Mouse (Mus musculus): Measurements from ENCODE around the gene Tchp. TPM values are rescaled to one million over a fixed set of nuclear protein-coding genes. Genes with fewer than 3 reads are reported as not detected.
A peak's percentile ranks its signal among the peaks of the same experiment; 100 is the strongest.

Gene Tchp
- polyA plus RNA-seq (2014; fragmentation: Nextera tagmentation; extraction: Ambion mirVana), result 11.1 and 12.0 TPM in 2 replicates

DNA sequence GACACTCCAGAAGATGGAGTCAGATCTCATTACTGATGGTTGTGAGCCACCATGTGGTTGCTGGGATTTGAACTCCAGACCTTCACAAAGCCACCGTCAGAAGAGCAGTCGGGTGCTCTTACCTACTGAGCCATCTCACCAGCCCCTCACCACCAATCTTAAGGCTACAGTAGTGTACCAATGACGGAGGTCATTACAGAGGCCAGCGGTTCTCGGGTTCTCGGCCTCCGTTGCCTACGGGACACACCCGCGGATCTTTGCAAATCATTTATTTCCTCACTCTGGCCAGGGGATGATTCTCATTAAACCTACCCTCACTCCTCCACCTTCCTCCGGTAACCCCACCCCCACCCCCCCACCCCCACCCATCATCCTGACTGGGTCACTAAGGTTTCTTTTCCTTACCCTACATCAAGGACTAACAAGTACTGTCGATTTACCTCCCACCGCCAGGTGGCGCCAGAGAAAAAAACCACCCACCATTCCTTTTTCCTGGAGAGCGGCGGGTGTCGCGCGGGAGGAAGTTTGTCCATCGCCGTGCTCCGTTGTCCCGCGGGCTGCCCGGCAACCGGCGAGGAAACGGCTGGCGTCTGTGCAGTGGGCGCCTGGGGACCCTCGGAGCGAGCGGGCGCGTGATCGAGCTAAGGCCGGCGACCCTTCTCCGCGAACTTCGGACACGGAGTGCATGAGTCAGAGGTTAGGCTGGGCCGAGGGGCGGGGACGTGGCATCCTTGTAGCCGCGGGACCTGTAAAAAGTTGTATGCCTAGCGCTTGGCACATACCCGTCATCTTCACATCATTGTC is at the start of gene Tchp:
Tchp (plus strand) TSS at position 496 of the 804 bp plus-strand sequence.
- peak; percentile 97 for DNase-seq (ENCODE audit: low spot score)
- no peaks in the 10 kb centered on the region for H3K4me1 ChIP-seq (ENCODE audit: control insufficient read depth, insufficient read depth, low read length)
- H3K4me2 ChIP-seq (ENCODE audit: low read depth, low read length), result peak within 1 kb of the TSS; percentile 57
- H3K4me3 ChIP-seq (ENCODE audit: low read depth, low read length), result peak within 1 kb of the TSS; percentile 60
- WGBS, result 2% methylated on average over 49 of the region's 49 CpGs
- H3K9me3 ChIP-seq (replicated peaks; ENCODE audit: control insufficient read depth, low read length), result no peaks in the 10 kb centered on the region
- H3K36me3 ChIP-seq (replicated peaks; ENCODE audit: control insufficient read depth, insufficient read depth, low read depth, low read length), result no peaks in the 10 kb centered on the region
- ATAC-seq (replicated peaks; ENCODE audit: insufficient number of reproducible peaks, low FRiP score, low TSS enrichment, low read depth), result peak; percentile 49
- no peaks in the 10 kb centered on the region for H3K27me3 ChIP-seq (ENCODE audit: control insufficient read depth, insufficient read depth, low read length)
- no peak within 1 kb of the TSS for H3K27ac ChIP-seq (replicated peaks; ENCODE audit: low read depth, low read length)
- H3K9ac ChIP-seq (replicated peaks; ENCODE audit: low read length), result peak within 1 kb of the TSS; percentile 83

- peak within 1 kb of the TSS; percentile 92 for H3K4me2 ChIP-seq (ENCODE audit: low read depth, low read length)
- no peaks in the 10 kb centered on the region for H3K9me3 ChIP-seq (replicated peaks; ENCODE audit: control insufficient read depth, low read length)
- peak within 1 kb of the TSS; percentile 48 for H3K9ac ChIP-seq (replicated peaks; ENCODE audit: low read length)
- peaks cover 3% of the 10 kb centered on the region; the same call in 1 of the 2 replicates for H3K4me1 ChIP-seq (ENCODE audit: control insufficient read depth, insufficient read depth, low read length)
- H3K36me3 ChIP-seq (replicated peaks; ENCODE audit: control insufficient read depth, insufficient read depth, low read depth, low read length), result no peaks in the 10 kb centered on the region
- 1% methylated on average over 24 of the region's 47 CpGs for WGBS
- H3K4me3 ChIP-seq (ENCODE audit: low read depth, low read length), result peak within 1 kb of the TSS; percentile 45
- DNase-seq (ENCODE audit: low spot score) (no peak), ATAC-seq (replicated peaks; ENCODE audit: insufficient number of reproducible peaks, low FRiP score, low TSS enrichment, low read depth) (no peak)
- H3K27ac ChIP-seq (replicated peaks; ENCODE audit: low read depth, low read length), result no peak within 1 kb of the TSS
- H3K27me3 ChIP-seq (ENCODE audit: control insufficient read depth, insufficient read depth, low read length), result peaks cover 30% of the 10 kb centered on the region
Measured at GRCm38 (mm10) chr5:114658255-114658654, 49.3 kb upstream of the Tchp start, which contains the start of gene Trpv4. TSS of gene Trpv4 (minus strand) at chr5:114658421.

DNA sequence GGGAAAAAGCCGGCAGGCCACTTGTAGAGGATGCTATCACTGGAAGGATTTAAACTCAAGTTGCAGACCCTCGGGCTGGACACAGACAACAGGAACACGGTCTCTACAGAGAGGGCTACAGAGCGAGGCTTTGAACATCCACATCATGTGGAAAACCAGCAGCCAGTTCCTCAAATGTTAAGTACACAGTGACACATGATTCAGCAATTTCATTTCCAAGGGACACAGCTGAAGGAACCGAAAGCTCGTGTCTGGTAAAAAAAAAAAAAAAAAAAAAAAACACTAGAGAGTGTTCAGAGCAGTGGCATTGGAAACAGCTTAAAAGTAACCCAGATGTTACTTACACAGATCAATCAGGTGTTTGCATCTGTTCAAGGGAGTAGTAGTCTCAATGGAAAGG is 46.5 kb upstream of the Tchp start:
- Histone ChIP-seq H3K4me2 (ENCODE audit: low read depth, low read length) (no peak overlapping the region), H3K36me3 (replicated peaks; ENCODE audit: control insufficient read depth, insufficient read depth, low read depth, low read length) (no peaks in the 10 kb centered on the region), H3K27ac (replicated peaks; ENCODE audit: low read depth, low read length) (no peak overlapping the region), H3K9ac (replicated peaks; ENCODE audit: low read length) (no peak overlapping the region), H3K4me1 (ENCODE audit: control insufficient read depth, insufficient read depth, low read length) (peaks cover 5% of the 10 kb centered on the region; the same call in 1 of the 2 replicates), H3K9me3 (replicated peaks; ENCODE audit: control insufficient read depth, low read length) (no peaks in the 10 kb centered on the region), H3K4me3 (ENCODE audit: low read depth, low read length) (no peak overlapping the region), H3K27me3 (ENCODE audit: control insufficient read depth, insufficient read depth, low read length) (peaks cover 30% of the 10 kb centered on the region)
- no peak for ATAC-seq (replicated peaks; ENCODE audit: insufficient number of reproducible peaks, low FRiP score, low TSS enrichment, low read depth)
- 75% methylated on average over 6 of the region's 6 CpGs for WGBS
- no peak for DNase-seq (ENCODE audit: low spot score)

DNA sequence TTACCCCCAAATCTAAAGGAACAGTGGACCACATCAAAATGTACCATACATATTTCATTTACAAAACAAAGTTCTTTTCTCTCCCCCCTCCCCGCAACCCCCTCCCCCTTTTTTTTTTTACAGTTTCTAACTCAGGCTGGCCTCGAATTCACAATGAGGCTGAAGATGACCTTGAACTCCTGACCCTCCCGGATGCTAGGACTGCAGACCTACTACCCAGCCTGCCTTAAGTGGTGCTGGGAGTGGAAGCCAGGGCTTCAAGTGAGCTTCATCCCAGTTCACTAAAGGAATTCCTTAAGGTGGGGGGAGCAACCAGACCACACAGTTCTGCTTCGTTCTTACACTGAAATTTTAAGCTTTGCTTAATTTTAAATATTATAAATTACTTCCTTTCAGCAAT is 43.4 kb upstream of the Tchp start:
- H3K9ac ChIP-seq (replicated peaks; ENCODE audit: low read length), result no peak overlapping the region
- peaks cover 3% of the 10 kb centered on the region for H3K27me3 ChIP-seq (ENCODE audit: control insufficient read depth, insufficient read depth, low read length)
- DNase-seq (ENCODE audit: low spot score), result no peak
- no peak overlapping the region for H3K4me2 ChIP-seq (ENCODE audit: low read depth, low read length)
- peaks cover 2% of the 10 kb centered on the region; the same call in 1 of the 2 replicates for H3K4me1 ChIP-seq (ENCODE audit: control insufficient read depth, insufficient read depth, low read length)
- H3K9me3 ChIP-seq (replicated peaks; ENCODE audit: control insufficient read depth, low read length), result no peaks in the 10 kb centered on the region
- ATAC-seq (replicated peaks; ENCODE audit: insufficient number of reproducible peaks, low FRiP score, low TSS enrichment, low read depth), result no peak
- no peak overlapping the region for H3K27ac ChIP-seq (replicated peaks; ENCODE audit: low read depth, low read length)
- no peaks in the 10 kb centered on the region for H3K36me3 ChIP-seq (replicated peaks; ENCODE audit: control insufficient read depth, insufficient read depth, low read depth, low read length)
- 82% methylated on average over 4 of the region's 4 CpGs for WGBS
- no peak overlapping the region for H3K4me3 ChIP-seq (ENCODE audit: low read depth, low read length)

DNA sequence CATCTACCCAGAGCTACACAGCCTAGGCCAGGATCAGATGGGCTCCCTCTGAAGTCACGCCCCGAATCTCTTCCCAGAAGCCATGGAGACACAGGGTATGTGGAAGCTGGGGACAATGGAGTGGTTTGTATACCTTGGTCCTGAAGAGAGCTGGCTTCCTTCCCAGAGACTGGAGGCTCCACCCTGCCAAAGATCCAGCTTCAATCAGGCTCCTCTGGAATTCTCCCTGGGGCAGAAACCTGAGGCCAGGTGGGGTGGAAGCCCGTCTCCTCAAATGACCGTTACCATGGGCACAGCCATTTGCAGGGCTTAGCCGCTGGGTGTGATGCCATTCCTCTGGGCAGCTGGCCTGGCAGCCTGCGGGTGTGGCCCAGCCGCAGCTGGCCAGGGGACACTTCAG is 42.8 kb upstream of the Tchp start:
- no peak overlapping the region for H3K4me3 ChIP-seq (ENCODE audit: low read depth, low read length)
- no peaks in the 10 kb centered on the region for H3K27me3 ChIP-seq (ENCODE audit: control insufficient read depth, insufficient read depth, low read length)
- DNase-seq (ENCODE audit: low spot score) (no peak), ATAC-seq (replicated peaks; ENCODE audit: insufficient number of reproducible peaks, low FRiP score, low TSS enrichment, low read depth) (0 out of 2 replicates have a peak, but pooled peaks have one; percentile 46)
- H3K36me3 ChIP-seq (replicated peaks; ENCODE audit: control insufficient read depth, insufficient read depth, low read depth, low read length), result no peaks in the 10 kb centered on the region
- no peak overlapping the region for H3K4me2 ChIP-seq (ENCODE audit: low read depth, low read length)
- H3K9ac ChIP-seq (replicated peaks; ENCODE audit: low read length), result no peak overlapping the region
- 54% methylated on average over 7 of the region's 7 CpGs for WGBS
- no peak overlapping the region for H3K27ac ChIP-seq (replicated peaks; ENCODE audit: low read depth, low read length)
- no peaks in the 10 kb centered on the region for H3K9me3 ChIP-seq (replicated peaks; ENCODE audit: control insufficient read depth, low read length)
- H3K4me1 ChIP-seq (ENCODE audit: control insufficient read depth, insufficient read depth, low read length), result peaks cover 2% of the 10 kb centered on the region; the same call in 1 of the 2 replicates

GRCm38 (mm10) chr5:114666659-114667058 is 40.9 kb upstream of the Tchp start:
- no peak for DNase-seq (ENCODE audit: low spot score)
- H3K9me3 ChIP-seq (replicated peaks; ENCODE audit: control insufficient read depth, low read length), result no peaks in the 10 kb centered on the region
- peaks cover 2% of the 10 kb centered on the region; the same call in 1 of the 2 replicates for H3K4me1 ChIP-seq (ENCODE audit: control insufficient read depth, insufficient read depth, low read length)
- H3K27ac ChIP-seq (replicated peaks; ENCODE audit: low read depth, low read length), result no peak overlapping the region
- no peak for ATAC-seq (replicated peaks; ENCODE audit: insufficient number of reproducible peaks, low FRiP score, low TSS enrichment, low read depth)
- H3K27me3 ChIP-seq (ENCODE audit: control insufficient read depth, insufficient read depth, low read length), result no peaks in the 10 kb centered on the region
- no peaks in the 10 kb centered on the region for H3K36me3 ChIP-seq (replicated peaks; ENCODE audit: control insufficient read depth, insufficient read depth, low read depth, low read length)
- no peak overlapping the region for H3K9ac ChIP-seq (replicated peaks; ENCODE audit: low read length)
- no peak overlapping the region for H3K4me3 ChIP-seq (ENCODE audit: low read depth, low read length)
- 82% methylated on average over 1 of the region's 1 CpGs for WGBS
- H3K4me2 ChIP-seq (ENCODE audit: low read depth, low read length), result no peak overlapping the region

DNA sequence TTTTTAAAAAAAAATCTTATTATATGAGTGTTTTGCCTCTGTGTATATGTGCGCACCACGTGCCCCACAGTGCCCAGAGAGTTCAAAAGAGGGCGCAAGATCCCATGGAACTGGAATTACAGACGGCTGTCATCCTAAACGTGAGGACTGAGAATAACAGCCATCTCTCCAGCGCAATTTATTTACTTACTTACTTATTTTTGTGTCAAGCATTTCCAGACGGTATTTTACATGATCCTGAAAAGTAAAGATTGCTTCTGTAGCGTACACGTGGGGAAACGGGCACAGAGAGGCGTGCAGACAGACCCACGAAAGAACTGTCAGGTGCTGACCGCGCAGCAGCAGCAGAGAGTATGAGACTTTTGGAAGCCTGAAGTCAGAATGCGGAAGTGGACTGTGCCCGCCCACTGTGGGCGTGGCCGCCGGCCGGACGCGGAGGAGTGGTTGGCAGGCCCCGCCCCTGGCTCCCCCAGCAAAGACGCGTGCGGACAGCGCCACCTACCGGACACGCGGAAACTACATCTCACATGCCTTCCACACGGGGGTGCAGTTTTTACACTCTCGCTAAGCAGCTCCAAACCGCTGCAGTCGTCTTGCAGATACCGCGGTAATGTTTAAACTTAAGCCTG is 40.2 kb upstream of the Tchp start:
- Histone ChIP-seq H3K4me3 (ENCODE audit: low read depth, low read length) (no peak overlapping the region), H3K27ac (replicated peaks; ENCODE audit: low read depth, low read length) (no peak overlapping the region), H3K4me1 (ENCODE audit: control insufficient read depth, insufficient read depth, low read length) (peaks cover 2% of the 10 kb centered on the region; the same call in 1 of the 2 replicates), H3K9me3 (replicated peaks; ENCODE audit: control insufficient read depth, low read length) (no peaks in the 10 kb centered on the region), H3K4me2 (ENCODE audit: low read depth, low read length) (peak overlapping the region; percentile 11; the same call in 1 of the 2 replicates), H3K36me3 (replicated peaks; ENCODE audit: control insufficient read depth, insufficient read depth, low read depth, low read length) (no peaks in the 10 kb centered on the region), H3K9ac (replicated peaks; ENCODE audit: low read length) (no peak overlapping the region), H3K27me3 (ENCODE audit: control insufficient read depth, insufficient read depth, low read length) (no peaks in the 10 kb centered on the region)
- ATAC-seq (replicated peaks; ENCODE audit: insufficient number of reproducible peaks, low FRiP score, low TSS enrichment, low read depth) (peak; percentile 79), DNase-seq (ENCODE audit: low spot score) (peak; percentile 98)
- WGBS, result 4% methylated on average over 36 of the region's 36 CpGs

- Histone ChIP-seq H3K4me2 (ENCODE audit: low read depth, low read length) (no peak overlapping the region), H3K4me1 (ENCODE audit: control insufficient read depth, insufficient read depth, low read length) (peaks cover 2% of the 10 kb centered on the region; the same call in 1 of the 2 replicates), H3K9me3 (replicated peaks; ENCODE audit: control insufficient read depth, low read length) (no peaks in the 10 kb centered on the region), H3K4me3 (ENCODE audit: low read depth, low read length) (no peak overlapping the region), H3K27me3 (ENCODE audit: control insufficient read depth, insufficient read depth, low read length) (no peaks in the 10 kb centered on the region), H3K9ac (replicated peaks; ENCODE audit: low read length) (no peak overlapping the region), H3K36me3 (replicated peaks; ENCODE audit: control insufficient read depth, insufficient read depth, low read depth, low read length) (no peaks in the 10 kb centered on the region), H3K27ac (replicated peaks; ENCODE audit: low read depth, low read length) (no peak overlapping the region)
- ATAC-seq (replicated peaks; ENCODE audit: insufficient number of reproducible peaks, low FRiP score, low TSS enrichment, low read depth) (no peak), DNase-seq (ENCODE audit: low spot score) (no peak)
- WGBS, result 88% methylated on average over 5 of the region's 5 CpGs
Measured at GRCm38 (mm10) chr5:114669014-114669413, 38.5 kb upstream of the Tchp start.
